Mouse (Mus musculus): ENCODE data around the gene Slc16a9. TPM values are rescaled to one million over a fixed set of nuclear protein-coding genes. Genes with fewer than 3 reads are reported as not detected.

Slc16a9 gene
- polyA plus RNA-seq (2012; rRNA removed; ENCODE audit: low replicate concordance), result 4.0 and 12.9 TPM in 2 replicates

DNA sequence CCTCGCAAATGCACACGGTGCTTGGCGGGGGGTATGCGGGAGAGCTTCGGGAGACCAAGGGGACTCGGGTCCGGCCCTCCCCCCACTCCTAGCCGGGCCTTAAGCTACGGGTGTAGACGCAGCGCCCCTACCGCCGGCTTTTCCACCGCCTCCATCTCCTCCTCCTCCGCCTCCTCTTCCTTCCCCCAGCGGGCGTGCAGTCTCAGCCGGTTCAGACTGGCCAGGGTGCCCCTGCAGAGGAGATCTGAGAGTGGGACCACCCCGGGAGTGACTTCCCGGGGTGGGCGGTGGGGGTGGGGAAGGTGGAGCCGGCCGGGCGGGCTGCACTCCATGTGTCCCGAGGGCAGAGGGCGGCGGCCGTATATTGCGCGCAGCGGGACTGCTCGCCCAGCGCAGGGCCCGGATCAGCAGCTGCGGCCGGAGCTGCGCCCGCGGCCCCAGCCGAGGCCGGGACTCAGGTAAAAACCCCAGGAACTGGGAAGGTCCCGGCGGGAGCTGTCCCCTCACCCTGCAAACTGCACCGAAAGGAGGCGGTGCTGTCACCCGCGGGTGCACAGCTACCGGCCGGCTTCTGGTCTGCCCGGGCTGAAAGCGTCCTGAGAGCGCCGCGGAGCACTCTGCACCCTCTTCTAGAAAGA is at the start of gene Slc16a9:
Slc16a9 (plus strand) TSS at position 180 of the 638 bp plus-strand sequence.

DNA sequence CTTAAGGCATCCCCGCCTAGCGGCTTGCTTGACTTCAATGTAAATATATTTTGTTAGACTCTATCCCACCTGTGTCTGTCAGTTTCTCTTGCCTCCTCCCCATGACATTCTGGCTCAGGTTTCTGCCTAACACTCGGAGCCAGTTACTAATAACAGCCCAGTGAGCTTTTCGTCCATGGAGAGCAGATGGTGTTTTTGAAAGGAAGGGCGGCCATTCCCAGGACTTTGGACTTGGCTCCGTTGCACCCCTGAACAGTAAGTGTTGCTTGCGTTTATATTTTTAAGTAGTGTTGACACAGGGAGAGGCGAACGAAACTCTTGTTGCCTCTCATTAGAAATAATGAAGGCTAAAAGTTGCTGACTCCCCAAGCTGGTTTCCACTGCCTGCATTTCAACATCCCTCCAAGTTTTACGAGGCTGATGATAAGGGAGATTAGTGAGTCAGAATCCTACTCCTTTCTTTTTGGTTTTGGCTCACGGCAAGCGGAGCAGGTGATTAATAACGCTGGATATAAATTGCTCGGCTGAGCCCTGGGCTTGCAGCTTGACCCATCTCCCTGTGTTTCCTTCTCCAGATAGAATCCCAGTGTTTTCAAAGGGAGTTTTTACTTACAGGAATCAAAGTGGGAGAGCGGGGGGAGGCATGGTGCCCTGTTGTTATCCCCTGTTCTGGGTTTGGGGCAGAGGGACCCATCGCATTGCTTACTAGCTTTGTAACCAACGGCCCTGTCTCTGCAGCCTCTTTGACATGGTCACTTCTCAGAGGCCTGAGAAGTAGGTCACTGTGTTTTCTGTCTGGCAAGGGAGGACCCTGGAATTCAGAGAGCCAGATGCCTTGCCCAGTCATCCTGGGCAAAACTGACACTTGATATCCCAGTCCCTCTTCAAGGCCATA is 40.1 kb upstream of the Slc16a9 start, which contains the start of gene Mrln:
Mrln (plus strand) TSS at position 160 of the 895 bp plus-strand sequence.

Other genes with a start within 250 kb of the Slc16a9 start
- gene Ccdc6, start 148.0 kb upstream of the Slc16a9 start, polyA plus RNA-seq (2012; rRNA removed; ENCODE audit: low replicate concordance), result 26.3 and 32.1 TPM in 2 replicates
- 0.85 TPM in 1 of 2 replicates, not detected in the other for gene Mrln, start 40.4 kb upstream of the Slc16a9 start, polyA plus RNA-seq (2012; rRNA removed; ENCODE audit: low replicate concordance)
- 3.2 and 6.1 TPM in 2 replicates for gene Fam13c, start 195.4 kb downstream of the Slc16a9 start, polyA plus RNA-seq (2012; rRNA removed; ENCODE audit: low replicate concordance)

Measured in subcutaneous adipose tissue, adult 2 months (tissue).